Mouse (Mus musculus): ENCODE results near the gene Cdyl. TPM values are rescaled to one million over a fixed set of nuclear protein-coding genes. Genes with fewer than 3 reads are reported as not detected.

Cdyl gene
- 12.7 TPM for polyA plus RNA-seq (2015; fragmentation: Illumina TruSeq; extraction: RNeasy Lipid Tissue Mini Kit (QIAGEN cat#74804); ENCODE audit: insufficient read depth, low replicate concordance)

GRCm38 (mm10) chr13:35659406-35659985 is at the start of gene Cdyl:
Gene Cdyl, plus strand, starts transcription at chr13:35659833.

GRCm38 (mm10) chr13:35905879-35906481 is 246.3 kb downstream of the Cdyl start, which contains the start of gene Rpp40:
Gene Rpp40, minus strand, starts transcription at chr13:35906359.

Other genes starting within 250 kb of the Cdyl start
- 9.1 TPM for gene Rpp40, start 246.5 kb downstream of the Cdyl start, polyA plus RNA-seq (2015; fragmentation: Illumina TruSeq; extraction: RNeasy Lipid Tissue Mini Kit (QIAGEN cat#74804); ENCODE audit: insufficient read depth, low replicate concordance)

Measured in spleen, adult 10 weeks (tissue).